ENCODE assay signal across 10 mouse cellular contexts in genomic region chr16:94714483-94714882, GRCm38 (mm10).
DNase-seq lines count a peak whose midpoint lies in the region; ATAC-seq and TF ChIP-seq lines count a peak whose summit lies in the region.
"Had no signal": no experiment of that assay in that cellular context is flagged by ENCODE, and none has a peak within 500 bp of the region (broad histone marks: within the 10 kb centered on the region; RNA-seq: fewer than 3 reads in every experiment).

No protein-coding gene starts in this region.

- TF ChIP-seq POLR2A in kidney, adult 2 months (IDR thresholded peaks at IDR 0.05; ENCODE audit: low read depth, low read length), result no peak

- no peaks in the 10 kb centered on the region for H3K36me3 ChIP-seq in kidney, adult 2 months (ENCODE audit: control insufficient read depth, insufficient read depth, low read length)
- H3K36me3 ChIP-seq in kidney, embryonic 15.5 days, result no peaks in the 10 kb centered on the region
- no peaks in the 10 kb centered on the region for H3K36me3 ChIP-seq in neural tube, embryonic 13.5 days
- no peaks in the 10 kb centered on the region for H3K36me3 ChIP-seq in midbrain, embryonic 11.5 days (ENCODE audit: control insufficient read depth, insufficient read depth, low read length)
- H3K36me3 ChIP-seq: forebrain, embryonic 12.5 days; G1E; stomach, embryonic 15.5 days had no signal

- peak overlapping the region; percentile 63 for H3K4me2 ChIP-seq in kidney, embryonic 15.5 days
- peak overlapping the region; percentile 56 for H3K4me2 ChIP-seq in neural tube, embryonic 13.5 days
- H3K4me2 ChIP-seq in midbrain, embryonic 11.5 days, result no peak overlapping the region

- H3K9me3 ChIP-seq in kidney, embryonic 15.5 days (replicated peaks), result 0 out of 2 replicates have a peak, but pooled peaks cover 5% of the 10 kb centered on the region
- H3K9me3 ChIP-seq in neural tube, embryonic 13.5 days, result peaks cover 7% of the 10 kb centered on the region; the same call in 1 of the 2 replicates
- no peaks in the 10 kb centered on the region for H3K9me3 ChIP-seq in midbrain, embryonic 11.5 days (ENCODE audit: control insufficient read depth, low read length)
- H3K9me3 ChIP-seq: stomach, embryonic 15.5 days had no signal

- H3K27me3 ChIP-seq in kidney, adult 2 months (replicated peaks; ENCODE audit: control insufficient read depth, insufficient read depth, low read length), result no peaks in the 10 kb centered on the region
- peaks cover 11% of the 10 kb centered on the region for H3K27me3 ChIP-seq in kidney, embryonic 15.5 days
- no peaks in the 10 kb centered on the region for H3K27me3 ChIP-seq in neural tube, embryonic 13.5 days
- no peaks in the 10 kb centered on the region for H3K27me3 ChIP-seq in midbrain, embryonic 11.5 days (ENCODE audit: control insufficient read depth, insufficient read depth, low read length)
- H3K27me3 ChIP-seq: stomach, embryonic 15.5 days had no signal

- no peaks in the 10 kb centered on the region for H3K4me1 ChIP-seq in kidney, adult 2 months (ENCODE audit: control insufficient read depth, insufficient read depth, low read length)
- peaks cover 28% of the 10 kb centered on the region for H3K4me1 ChIP-seq in kidney, embryonic 15.5 days
- peaks cover 22% of the 10 kb centered on the region for H3K4me1 ChIP-seq in neural tube, embryonic 13.5 days (replicated peaks)
- H3K4me1 ChIP-seq in midbrain, embryonic 11.5 days (ENCODE audit: control insufficient read depth, insufficient read depth, low read length), result no peaks in the 10 kb centered on the region
- H3K4me1 ChIP-seq: stomach, embryonic 15.5 days had no signal

- 23% methylated on average over 14 of the region's 14 CpGs for WGBS in kidney, adult 2 months
- WGBS in kidney, embryonic 15.5 days, result 16% methylated on average over 14 of the region's 14 CpGs
- WGBS in neural tube, embryonic 13.5 days, result 9% methylated on average over 14 of the region's 14 CpGs
- 70% methylated on average over 14 of the region's 14 CpGs for WGBS in midbrain, embryonic 11.5 days

- no peak overlapping the region for H3K27ac ChIP-seq in kidney, adult 2 months (ENCODE audit: insufficient read depth, low read depth, low read length)
- peak overlapping the region; percentile 56 for H3K27ac ChIP-seq in kidney, embryonic 15.5 days
- peak overlapping the region; percentile 42 for H3K27ac ChIP-seq in neural tube, embryonic 13.5 days (replicated peaks)
- H3K27ac ChIP-seq in midbrain, embryonic 11.5 days (ENCODE audit: low read depth, low read length), result no peak overlapping the region
- H3K27ac ChIP-seq: forebrain, embryonic 12.5 days; stomach, embryonic 15.5 days had no signal

- no peak for TF ChIP-seq CTCF in kidney, adult 2 months (conservative IDR thresholded peaks at IDR 0.05; ENCODE audit: insufficient read depth, insufficient read length, low read depth, low read length)

- no peak overlapping the region for H3K9ac ChIP-seq in kidney, embryonic 15.5 days
- H3K9ac ChIP-seq in neural tube, embryonic 13.5 days, result peak overlapping the region; percentile 28; the same call in 1 of the 2 replicates
- no peak overlapping the region for H3K9ac ChIP-seq in midbrain, embryonic 11.5 days (ENCODE audit: low read length)
- H3K9ac ChIP-seq: forebrain, embryonic 12.5 days; stomach, embryonic 15.5 days had no signal

- no peak overlapping the region for H3K4me3 ChIP-seq in kidney, adult 2 months (ENCODE audit: insufficient read depth, low read depth, low read length)
- H3K4me3 ChIP-seq in kidney, embryonic 15.5 days (replicated peaks), result no peak overlapping the region
- no peak overlapping the region for H3K4me3 ChIP-seq in neural tube, embryonic 13.5 days
- H3K4me3 ChIP-seq in midbrain, embryonic 11.5 days (ENCODE audit: low read depth, low read length), result no peak overlapping the region
- H3K4me3 ChIP-seq: stomach, embryonic 15.5 days had no signal

- peak; percentile 36 for DNase-seq in kidney, adult 2 months
- DNase-seq in kidney, adult 11 months, result no peak
- peak; percentile 65 for DNase-seq in embryo, embryonic 10.5 days (ENCODE audit: low spot score)
- no peak for DNase-seq in heart, postnatal 4 days
- DNase-seq in midbrain, embryonic 11.5 days (ENCODE audit: low spot score, missing footprints), result no peak

- ATAC-seq in kidney, embryonic 15.5 days (replicated peaks; ENCODE audit: low FRiP score), result peak; percentile 80
- peak; percentile 75 for ATAC-seq in neural tube, embryonic 13.5 days (ENCODE audit: low read depth)
- ATAC-seq in midbrain, embryonic 11.5 days (ENCODE audit: low FRiP score), result no peak

Comparison
In these comparisons a context has a peak if more than half of its experiments do, and no peak if none do; other contexts are left out.
1. DNase-seq: peak in kidney, adult 2 months (single experiment) and embryo, embryonic 10.5 days (single experiment); none in kidney, adult 11 months (single experiment), heart, postnatal 4 days (single experiment) and midbrain, embryonic 11.5 days (single experiment).
2. H3K27ac ChIP-seq: peak in kidney, embryonic 15.5 days (single experiment) and neural tube, embryonic 13.5 days (single experiment); none in kidney, adult 2 months (single experiment) and midbrain, embryonic 11.5 days (single experiment).